Mouse (Mus musculus): ENCODE data around the gene Gstp1.
"Not testable (repeated sequence)": the region's sequence is repeated elsewhere in the genome, so short reads cannot be mapped to it uniquely, and the experiment has no call there.

Gene Gstp1

DNA sequence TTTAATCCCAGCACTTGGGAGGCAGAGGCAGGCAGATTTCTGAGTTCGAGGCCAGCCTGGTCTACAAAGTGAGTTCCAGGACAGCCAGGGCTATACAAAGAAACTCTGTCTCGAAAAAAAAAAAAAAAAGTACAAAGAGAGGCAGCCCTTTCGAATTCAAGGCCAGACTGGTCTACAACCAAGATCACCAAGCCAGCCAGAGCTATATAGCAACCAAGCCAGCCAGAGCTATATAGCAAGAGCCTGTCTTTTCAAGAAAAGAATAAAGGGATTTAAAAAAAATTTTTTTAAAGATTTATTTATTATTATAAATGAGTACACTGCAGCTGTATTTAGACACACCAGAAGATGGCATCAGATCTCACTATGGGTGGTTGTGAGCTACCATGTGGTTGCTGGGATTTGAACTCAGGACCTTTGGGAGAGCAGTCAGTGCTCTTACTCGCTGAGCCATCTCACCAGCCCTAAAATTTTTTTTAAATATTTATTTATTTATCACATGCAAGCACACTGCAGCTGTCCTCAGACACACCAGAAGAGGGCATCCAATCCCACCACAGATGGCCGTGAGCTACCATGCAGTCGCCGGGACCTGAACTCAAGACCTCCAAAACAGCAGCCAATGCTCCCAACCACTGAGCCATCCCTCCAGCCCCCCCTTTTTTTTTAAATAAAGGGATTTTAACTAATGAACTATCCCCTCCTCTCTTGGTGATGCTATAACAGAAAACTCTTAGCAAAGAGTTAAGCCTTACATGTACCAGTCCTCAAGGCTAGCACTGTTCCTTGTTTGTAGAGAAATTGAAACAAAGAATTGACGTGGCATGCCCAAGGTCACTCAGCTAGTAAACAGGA, 22.5 kb upstream of the Gstp1 start:
- DNase-seq: not testable (repeated sequence)

DNA sequence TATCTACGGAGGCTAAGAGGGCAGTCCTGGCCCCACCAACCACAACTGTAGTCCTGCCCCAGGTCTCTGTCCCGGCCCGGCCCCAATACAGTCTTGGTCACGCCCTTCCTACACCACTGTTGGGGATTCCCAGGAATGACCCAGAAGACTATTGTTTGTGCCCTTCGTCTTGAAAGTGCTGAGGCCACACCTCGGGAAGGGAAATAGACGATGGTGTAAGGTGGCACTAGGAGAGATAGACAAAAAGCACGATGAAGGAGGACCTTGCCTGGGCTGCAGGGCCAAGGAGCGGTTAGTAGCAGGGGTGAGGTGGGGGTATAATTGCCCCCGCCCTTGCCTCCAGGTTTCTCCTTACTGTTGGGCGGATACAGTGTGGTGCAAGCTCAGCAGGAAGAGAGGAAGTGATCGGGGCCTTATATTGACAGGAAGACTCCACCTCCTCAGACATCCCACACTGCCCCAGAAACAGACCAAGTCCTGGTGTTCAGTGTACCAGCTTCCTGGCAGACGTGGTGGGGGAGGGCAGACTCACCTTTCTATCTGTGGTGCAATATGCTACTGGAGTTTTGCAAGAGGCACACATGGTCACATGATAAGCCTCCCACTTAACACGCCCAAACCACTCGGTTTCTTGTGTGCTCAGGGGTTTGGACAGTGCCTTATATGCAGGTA, 21.4 kb upstream of the Gstp1 start, which contains the start of gene Gstp3:
TSS of gene Gstp3 (minus strand) at position 501 of the 672 bp plus-strand sequence.
- peak; percentile 61 for DNase-seq

DNA sequence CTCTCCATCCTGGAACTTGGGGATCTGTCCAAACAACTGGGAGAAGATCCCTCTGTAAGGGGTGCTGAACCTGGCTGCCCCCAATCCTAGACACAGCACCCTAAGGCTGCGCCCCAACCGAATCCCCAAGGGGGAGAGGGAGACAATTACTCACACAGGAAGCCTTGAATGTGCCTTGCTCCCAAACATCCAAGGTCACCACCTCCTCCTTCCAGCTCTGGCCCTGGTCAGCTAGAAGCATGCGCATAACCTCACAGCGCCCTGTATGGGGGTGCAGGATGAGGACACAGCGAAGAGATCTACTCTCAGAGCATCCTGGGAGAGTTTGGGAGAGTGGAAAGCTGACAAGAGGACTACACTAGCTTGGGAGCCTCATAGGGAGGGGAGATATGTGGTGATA, 20.8 kb upstream of the Gstp1 start:
- no peak for DNase-seq

GRCm38 (mm10) chr19:4057962-4058361, 20.2 kb upstream of the Gstp1 start:
- no peak for DNase-seq

- DNase-seq: no peak
These were observed 19.6 kb upstream of the Gstp1 start for GRCm38 (mm10) chr19:4057389-4057788.

DNA sequence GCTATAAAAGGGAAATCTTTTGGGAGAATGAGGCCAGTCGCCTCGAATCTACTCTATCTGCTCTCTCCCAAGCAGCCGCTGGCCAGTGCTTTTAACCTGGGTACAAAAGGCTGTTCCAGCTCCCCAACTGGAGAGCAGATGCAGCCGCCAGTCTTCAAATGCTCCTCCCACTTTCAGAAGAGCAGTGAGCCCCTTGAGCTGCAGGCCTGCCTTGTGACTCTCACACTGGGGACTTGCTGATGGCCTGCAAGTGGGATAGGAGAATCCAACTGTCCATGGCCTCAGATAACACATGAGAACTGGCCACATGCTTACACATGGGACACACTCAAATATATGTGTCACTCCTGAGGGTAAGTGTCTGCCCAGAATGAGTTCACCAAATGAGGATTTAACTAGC, 18.9 kb upstream of the Gstp1 start:
- no peak for DNase-seq

DNA sequence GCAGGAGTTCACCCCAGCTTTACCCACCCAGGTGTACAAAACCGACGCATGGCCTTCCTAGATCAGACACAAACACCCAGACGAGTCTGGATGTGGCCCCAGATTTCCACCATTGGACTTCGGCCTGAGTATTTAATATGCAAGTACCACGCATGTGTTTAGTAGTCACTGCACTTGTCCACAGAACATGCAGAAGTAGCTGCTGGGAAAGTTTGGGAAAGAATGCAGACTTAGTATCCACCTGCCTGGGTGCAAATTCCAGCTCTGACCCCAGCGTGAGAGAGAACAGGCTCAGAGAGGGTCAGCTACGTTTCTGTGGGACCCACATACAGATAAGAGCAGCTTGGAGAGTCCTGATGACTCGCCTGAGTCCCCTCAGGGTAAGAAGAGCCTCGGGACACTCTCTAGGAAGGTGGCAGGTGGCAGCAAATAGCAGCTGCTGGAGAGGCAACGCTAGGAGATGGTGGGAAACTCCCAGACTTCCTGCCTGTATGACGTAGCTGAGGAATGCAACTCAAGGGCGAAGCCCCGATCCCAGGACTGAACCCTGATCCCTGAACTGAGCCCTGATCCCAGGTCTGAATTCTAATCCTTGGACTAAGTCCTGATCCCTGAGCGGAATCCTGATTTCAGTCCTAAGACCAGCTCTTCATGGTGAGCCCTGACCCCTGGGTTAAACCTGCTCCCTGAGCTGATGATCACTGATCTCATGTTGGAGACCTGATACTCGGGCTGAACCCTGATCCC, 18.3 kb upstream of the Gstp1 start:
- DNase-seq: no peak

GRCm38 (mm10) chr19:4055216-4055946, 17.6 kb upstream of the Gstp1 start:
- no peak for DNase-seq

DNA sequence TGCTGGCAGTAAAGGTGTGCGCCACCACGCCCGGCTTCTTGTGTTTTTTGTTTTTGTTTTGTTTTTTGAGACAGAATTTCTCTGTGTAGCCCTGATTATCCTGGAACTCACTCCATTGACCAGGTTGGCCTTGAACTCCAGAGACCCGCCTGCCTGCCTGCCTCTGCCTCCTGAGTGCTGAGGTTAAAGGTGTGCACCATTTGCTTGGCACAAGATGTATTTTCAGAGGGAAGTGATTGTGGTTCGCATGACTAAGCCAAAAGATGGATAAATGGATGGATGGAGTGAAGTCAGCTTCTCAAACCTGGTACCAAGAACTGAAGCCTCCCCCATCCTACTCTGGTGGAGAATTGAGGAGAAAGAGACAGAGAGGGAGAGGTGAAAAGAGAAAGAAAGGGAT, 16.8 kb upstream of the Gstp1 start:
- DNase-seq: no peak

GRCm38 (mm10) chr19:4052516-4053030, 14.8 kb upstream of the Gstp1 start:
- no peak for DNase-seq

DNA sequence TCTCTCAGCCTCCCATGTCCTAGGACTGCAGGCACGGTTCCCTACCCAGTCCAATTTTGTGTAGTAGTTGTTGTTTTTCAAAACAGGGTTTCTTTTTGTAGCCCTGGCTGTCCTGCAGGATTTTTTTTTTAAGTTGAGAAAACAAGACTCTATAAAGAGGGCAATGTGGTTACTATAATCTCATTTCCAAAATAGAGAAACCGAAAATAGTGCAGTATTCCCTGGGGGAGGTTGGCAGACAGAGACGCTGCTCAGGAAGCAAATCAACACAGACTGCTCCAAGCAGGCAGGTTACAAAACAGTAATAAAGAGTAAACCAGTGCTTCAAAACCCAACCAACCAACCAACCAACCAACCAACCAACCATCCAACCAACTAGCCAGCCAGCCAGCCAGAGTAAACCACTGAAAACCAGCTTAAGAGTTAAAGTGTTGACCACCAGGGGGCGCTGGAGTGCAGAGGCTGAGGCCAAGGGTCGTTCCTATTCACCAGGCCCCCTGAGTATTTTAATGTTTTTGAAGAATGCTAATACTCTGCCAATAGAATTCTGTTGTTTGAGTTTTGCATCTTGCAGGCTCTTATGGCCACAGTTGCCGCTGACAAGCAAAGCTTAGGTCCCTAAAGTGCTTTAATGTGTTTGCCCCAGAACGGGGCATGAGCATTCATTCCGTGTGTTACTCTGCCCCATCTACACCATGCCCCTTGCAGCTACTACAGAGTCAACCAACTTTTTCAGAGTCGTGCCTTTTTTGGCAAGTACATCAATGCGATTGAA, 14.1 kb upstream of the Gstp1 start:
- DNase-seq: peak; percentile 79

DNA sequence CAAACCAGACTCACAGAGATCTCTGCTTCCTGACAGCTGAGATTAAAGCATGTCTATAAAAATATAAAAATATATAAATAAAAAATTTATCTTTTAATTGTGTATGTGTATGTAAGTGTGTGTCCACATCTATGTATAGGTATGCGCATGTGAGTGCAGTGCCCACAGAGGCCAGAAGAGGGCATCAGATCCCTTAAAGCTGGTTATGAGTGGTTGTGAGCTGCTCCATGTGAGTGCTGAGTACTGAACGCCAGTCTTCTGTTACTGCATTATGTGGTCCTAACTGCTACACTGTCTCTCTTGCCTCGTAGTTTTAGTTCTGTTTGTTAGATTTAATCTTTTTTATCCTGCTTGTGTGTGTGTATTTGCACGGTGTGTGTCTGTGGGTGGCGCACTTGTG, 13.2 kb upstream of the Gstp1 start:
- no peak for DNase-seq

- not testable (repeated sequence) for DNase-seq
These were observed 11.3 kb upstream of the Gstp1 start for GRCm38 (mm10) chr19:4049069-4049468.

DNA sequence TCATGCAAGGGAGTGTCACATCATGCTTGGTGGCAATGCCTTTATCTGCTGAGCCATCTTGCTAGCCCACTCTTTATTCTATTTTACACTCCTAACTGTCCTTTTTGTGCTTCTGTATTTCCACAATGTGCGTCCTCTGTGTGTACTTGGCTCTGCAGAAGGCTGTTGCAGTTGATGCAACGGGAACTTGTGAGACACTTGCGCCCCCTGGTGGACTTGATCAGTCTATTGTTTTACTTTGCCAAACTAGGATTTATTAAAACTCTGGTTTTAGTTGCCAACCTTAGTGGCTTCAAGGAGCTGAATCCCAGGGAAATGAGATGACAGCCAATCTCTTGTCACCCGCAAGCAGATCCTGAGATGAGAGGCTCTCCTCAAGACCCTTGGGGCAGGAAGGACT, 10.1 kb upstream of the Gstp1 start:
- DNase-seq: peak; percentile 89

GRCm38 (mm10) chr19:4046866-4047254, 9.1 kb upstream of the Gstp1 start:
- DNase-seq: no peak

GRCm38 (mm10) chr19:4045966-4046865, 8.4 kb upstream of the Gstp1 start, which contains the start of gene Gstp2:
Gstp2 (minus strand) TSS chr19:4046023.
- DNase-seq: peak; percentile 93

- not testable (repeated sequence) for DNase-seq
These were observed 6.3 kb upstream of the Gstp1 start for GRCm38 (mm10) chr19:4044109-4044508.

DNA sequence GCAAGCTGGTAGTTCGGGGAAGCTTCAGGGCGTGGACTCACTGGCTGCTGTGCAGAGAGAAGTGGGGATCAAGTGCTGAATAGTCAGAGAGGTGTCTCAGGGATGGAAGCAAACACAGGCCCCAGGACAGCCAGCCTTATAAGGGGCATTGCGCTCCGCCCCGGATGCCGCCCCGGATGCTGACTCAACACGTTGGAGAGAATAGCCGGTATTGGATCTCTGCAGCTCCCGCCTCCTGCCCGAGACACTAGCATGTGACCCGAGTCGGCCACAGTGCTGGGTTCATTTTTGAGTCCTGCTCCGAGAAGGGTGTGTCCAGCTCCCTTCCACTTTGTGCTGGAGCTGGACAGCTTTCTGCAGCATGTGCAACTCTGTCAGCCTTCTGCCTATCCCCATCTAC, 4.3 kb upstream of the Gstp1 start:
- peak; percentile 71 for DNase-seq

GRCm38 (mm10) chr19:4041500-4041899, 3.7 kb upstream of the Gstp1 start:
- DNase-seq: not testable (repeated sequence)

- DNase-seq: not testable (repeated sequence)
These were observed 3.2 kb upstream of the Gstp1 start for GRCm38 (mm10) chr19:4040941-4041340.

All from lung, postnatal 10 days (tissue).